ENCODE assay signal across 19 mouse cellular contexts in genomic region chr5:25663165-25663564, GRCm38 (mm10).
"Had no signal": no experiment of that assay in that cellular context is flagged by ENCODE, and none has a peak within 500 bp of the region (broad histone marks: within the 10 kb centered on the region; RNA-seq: fewer than 3 reads in every experiment).

No protein-coding gene starts in this region.

- H3K4me3 ChIP-seq: left cerebral cortex, adult 2 months; liver, embryonic 12.5 days; liver, embryonic 15.5 days; lung, embryonic 15.5 days; midbrain, embryonic 12.5 days; midbrain, embryonic 15.5 days; stomach, embryonic 15.5 days had no signal

- DNase-seq: kidney, adult 18-20 months; kidney, adult 9 months; kidney, postnatal 25 days; layer of hippocampus, postnatal 36 days; lung, adult 18-20 months; lung, postnatal 10 days; lung, postnatal 36 days; right cerebral cortex, adult 18-20 months; thymus, adult 18-20 months; thymus, postnatal 36 days had no signal

- H3K4me1 ChIP-seq: liver, embryonic 12.5 days; liver, embryonic 15.5 days; lung, embryonic 15.5 days had no signal

- ATAC-seq: intestine, embryonic 16.5 days; liver, embryonic 12.5 days; midbrain, embryonic 15.5 days had no signal

- H3K36me3 ChIP-seq: liver, embryonic 12.5 days; liver, embryonic 15.5 days; lung, embryonic 15.5 days; midbrain, embryonic 12.5 days; midbrain, embryonic 15.5 days; stomach, embryonic 15.5 days had no signal

- H3K4me2 ChIP-seq: liver, embryonic 12.5 days; liver, embryonic 15.5 days; lung, embryonic 15.5 days; midbrain, embryonic 12.5 days; midbrain, embryonic 15.5 days; stomach, embryonic 15.5 days had no signal

- H3K27me3 ChIP-seq: liver, embryonic 12.5 days; liver, embryonic 15.5 days; lung, embryonic 15.5 days; midbrain, embryonic 12.5 days; midbrain, embryonic 15.5 days; stomach, embryonic 15.5 days had no signal

- H3K9ac ChIP-seq: liver, embryonic 12.5 days; liver, embryonic 15.5 days; lung, embryonic 15.5 days; midbrain, embryonic 12.5 days; midbrain, embryonic 15.5 days; stomach, embryonic 15.5 days had no signal

- H3K9me3 ChIP-seq: liver, embryonic 12.5 days; liver, embryonic 15.5 days; lung, embryonic 15.5 days; midbrain, embryonic 12.5 days; midbrain, embryonic 15.5 days; stomach, embryonic 15.5 days had no signal

- H3K27ac ChIP-seq: kidney, postnatal 0 days; left cerebral cortex, adult 2 months; liver, embryonic 12.5 days; liver, embryonic 15.5 days; lung, embryonic 15.5 days; midbrain, embryonic 12.5 days; midbrain, embryonic 15.5 days; stomach, embryonic 15.5 days had no signal
